Mouse (Mus musculus) heart, postnatal 14 days (tissue): ENCODE data around the gene Akap13. TPM values are rescaled to one million over a fixed set of nuclear protein-coding genes. Genes with fewer than 3 reads are reported as not detected.
A peak's percentile ranks its signal among the peaks of the same experiment; 100 is the strongest.
"Not testable (repeated sequence)": the region's sequence is repeated elsewhere in the genome, so short reads cannot be mapped to it uniquely, and the experiment has no call there.

Experiments
- DNase-seq, 2 experiments: peaks; one replicate each; pipeline ENCODE4 v3.0.0; 2021 to 2022
- intact Hi-C: fragments of 180-260 bp; cut with DNase I; formaldehyde crosslinking; loops from one replicate; pipeline ENCODE4 v1.15.1; 2025
- total RNA-seq, 2 experiments: library from RNA; stranded (reverse); gene quantifications; 2 replicates each; pipeline ENCODE4 v1.2.3; 2021

The Akap13 gene
- total RNA-seq, 2 experiments from 2014 or later: 76.2 to 80.5 TPM

DNA sequence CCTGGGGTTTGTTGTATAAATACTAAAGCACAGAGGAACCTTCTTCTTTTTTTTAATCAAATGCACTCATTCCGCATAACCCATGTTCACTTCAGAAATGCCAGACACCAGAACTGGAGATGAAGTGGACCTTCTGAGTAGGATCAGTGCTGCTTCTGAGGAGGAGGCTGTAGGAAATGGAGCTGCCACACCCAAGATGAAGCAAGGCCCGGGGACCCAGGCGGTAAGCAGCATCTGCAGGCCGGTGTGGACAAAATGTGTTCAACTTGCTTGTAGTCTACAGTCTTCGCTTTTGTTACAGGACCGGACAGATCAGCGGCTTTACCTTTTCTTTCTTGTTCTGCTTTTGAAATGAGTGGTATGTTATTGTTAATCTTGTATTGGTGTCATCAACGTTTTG lies 159.5 kb downstream of the Akap13 start:
- DNase-seq: no peak
- intact Hi-C loops: loop anchor here (5.0 kb wide), 3 partner anchors 38 to 218 kb away; partner anchors contain the start of gene Akap13

- DNase-seq, intact Hi-C loops: not testable (repeated sequence)
Observed at GRCm38 (mm10) chr7:75617246-75617645, 161.9 kb downstream of the Akap13 start.

- intact Hi-C loops: no loop called here
Observed at GRCm38 (mm10) chr7:75618699-75619098, 163.4 kb downstream of the Akap13 start.

DNA sequence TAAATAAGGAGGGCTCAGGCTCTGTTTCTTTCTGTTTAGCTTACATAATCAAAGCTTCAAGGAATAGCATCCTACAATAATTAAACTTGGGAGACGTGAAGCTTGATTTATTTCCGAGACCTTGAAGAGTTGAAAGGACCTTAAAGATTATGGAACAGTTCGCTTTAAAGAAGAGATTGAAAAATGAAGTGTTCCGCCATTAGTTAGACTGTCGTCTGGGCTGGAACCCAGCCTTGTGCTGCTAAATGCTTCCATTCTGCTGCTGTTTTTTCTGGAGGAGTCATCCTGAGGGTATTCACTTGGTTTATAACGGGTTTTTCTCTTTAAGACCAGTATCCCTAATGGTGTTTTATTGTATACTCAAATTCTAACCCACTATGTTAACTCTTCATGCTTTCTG lies 164.5 kb downstream of the Akap13 start:
- no peak for DNase-seq
- intact Hi-C loops: no loop called here

More at GRCm38 (mm10) chr7:75618699-75619098, 163.4 kb downstream of the Akap13 start:
- DNase-seq: no peak

DNA sequence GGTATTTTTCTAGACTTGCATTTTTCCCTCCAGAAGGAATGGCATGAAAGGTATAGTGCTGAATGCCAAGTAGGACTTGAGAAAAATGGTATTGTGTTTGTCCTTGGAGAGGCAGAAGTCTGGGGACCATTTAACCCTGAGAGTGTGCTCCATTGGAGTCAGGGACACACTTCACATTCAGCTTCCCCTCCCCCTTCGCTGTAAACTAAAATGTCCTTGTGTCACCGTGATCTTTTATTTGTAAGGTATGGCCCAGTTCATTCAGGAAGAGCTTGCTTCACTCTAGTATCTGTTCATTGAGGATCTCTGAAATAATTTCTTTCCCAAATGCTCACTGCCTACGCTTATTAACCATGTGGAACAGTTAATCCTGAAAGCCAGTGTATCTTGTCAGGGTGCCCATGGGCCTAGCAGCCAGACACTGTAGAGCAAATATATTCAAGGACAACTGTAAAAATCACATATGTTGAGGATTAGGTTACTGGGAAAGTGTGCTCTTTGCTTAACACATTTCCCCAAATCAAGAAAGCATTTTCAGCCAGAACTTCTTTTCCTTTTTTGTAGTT lies 165.1 kb downstream of the Akap13 start:
- DNase-seq: no peak
- intact Hi-C loops: no loop called here

DNA sequence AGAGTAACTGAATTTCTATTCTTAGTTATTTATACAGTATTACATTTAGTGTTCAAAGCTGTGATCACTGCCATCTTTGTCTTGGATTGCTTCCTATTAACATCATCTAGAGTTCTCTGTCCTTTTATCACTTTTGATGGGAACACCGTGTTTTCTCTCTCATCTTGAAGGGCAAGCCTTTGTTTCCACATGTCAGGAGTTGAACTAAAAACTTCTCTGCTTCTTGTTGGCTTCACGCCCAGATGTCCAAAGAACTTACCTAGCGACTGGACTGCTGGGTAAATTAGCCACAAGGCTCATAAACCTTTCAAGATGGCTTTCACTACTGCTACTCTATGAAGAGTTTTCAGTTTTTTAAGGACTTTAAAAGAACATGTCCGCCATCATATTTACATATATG lies 165.6 kb downstream of the Akap13 start:
- intact Hi-C loops: no loop called here
- no peak for DNase-seq

DNA sequence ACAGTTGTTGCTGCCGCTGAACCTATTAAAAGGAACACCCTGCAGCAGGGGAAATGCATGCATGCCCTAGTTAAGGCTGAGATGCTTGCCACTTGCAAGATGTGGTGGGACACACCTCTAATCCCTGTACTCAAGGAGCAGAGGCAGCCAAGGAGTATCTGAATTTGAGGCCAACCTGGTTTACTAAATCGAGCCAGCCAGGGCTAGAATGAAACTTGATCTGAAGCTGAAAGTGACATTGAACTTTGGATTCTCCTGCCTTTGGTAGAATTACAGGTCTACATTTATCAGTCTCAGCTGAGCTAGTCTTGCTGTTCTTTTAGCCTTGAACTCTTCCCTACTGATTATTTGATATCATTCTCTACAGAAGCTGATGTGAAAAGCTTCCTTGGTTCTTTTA lies 172.5 kb downstream of the Akap13 start:
- DNase-seq: no peak
- intact Hi-C loops: no loop called here

GRCm38 (mm10) chr7:75629669-75630068 lies 174.3 kb downstream of the Akap13 start:
- intact Hi-C loops: no loop called here
- no peak for DNase-seq

DNA sequence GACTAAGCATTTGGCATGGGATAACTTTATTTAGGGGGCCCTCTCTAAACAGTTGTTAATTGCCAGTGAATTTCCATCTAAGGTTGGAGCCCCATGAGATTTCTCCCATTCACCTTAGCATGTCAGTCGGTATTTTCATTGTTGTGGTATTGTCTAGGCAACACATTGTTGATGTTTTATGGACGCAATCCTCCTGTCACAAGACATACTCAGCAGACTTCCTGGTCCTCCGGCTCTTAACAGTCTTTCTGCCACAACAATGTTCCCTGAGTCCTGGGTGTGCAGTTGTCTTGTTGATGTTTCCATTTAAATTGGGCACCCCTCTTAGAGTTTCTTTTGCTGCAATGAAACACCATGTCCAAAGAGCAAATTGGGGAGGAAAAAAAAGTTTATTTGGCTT lies 177.6 kb downstream of the Akap13 start:
- DNase-seq: no peak
- intact Hi-C loops: no loop called here

DNA sequence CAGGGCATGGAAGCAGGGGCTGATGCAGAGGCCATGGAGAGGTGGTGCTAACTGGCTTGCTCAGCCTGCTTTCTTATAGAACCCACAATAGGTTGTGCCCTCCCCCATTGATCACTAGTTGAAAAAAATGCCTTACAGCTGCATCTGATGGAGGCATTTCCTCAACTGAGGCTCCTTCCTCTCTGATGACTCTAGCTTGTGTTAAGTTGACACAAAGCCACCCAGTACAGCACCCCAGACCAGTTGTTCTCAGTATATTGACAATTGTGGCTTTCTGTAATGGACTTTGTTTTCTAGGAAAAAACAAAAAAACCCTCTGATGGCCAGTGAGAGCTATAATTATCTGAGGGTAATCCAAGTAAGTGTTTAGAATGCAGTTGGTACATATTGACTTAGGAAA lies 178.1 kb downstream of the Akap13 start:
- no peak for DNase-seq
- intact Hi-C loops: no loop called here

DNA sequence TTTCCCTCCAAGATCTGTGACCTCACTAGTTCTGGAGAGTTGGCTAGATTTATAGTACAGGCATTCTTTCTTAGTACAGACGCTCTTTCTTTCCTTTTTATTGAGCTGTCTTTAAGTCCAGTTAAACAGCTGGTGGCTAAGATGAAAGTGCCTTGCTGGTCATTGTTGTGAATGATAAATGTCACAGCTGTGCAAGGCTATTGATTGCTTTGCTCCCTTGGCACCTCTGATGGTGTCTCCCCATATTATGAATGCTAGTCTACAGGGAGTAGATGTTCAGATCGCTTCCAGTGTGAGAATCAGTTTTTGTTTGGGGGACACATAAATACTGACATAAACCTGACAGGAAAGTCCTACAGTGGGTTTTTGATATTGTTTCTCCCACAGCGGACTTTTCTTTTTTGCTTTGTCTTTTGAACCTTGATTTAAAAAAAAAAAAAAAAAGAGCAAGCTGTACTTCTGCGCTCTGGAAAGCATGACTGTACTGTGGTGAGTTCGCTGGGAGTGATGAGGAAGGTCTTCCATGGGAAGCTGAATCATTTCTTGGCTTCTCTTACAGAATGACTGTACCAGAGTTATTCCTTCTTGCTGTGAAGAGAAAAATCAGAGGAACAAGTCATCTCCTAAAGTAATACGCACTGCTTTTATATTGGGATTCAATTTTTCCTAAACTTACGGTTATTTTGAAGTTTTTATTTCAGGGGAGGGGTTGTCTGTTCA lies 178.6 kb downstream of the Akap13 start:
- DNase-seq: no peak
- intact Hi-C loops: no loop called here

DNA sequence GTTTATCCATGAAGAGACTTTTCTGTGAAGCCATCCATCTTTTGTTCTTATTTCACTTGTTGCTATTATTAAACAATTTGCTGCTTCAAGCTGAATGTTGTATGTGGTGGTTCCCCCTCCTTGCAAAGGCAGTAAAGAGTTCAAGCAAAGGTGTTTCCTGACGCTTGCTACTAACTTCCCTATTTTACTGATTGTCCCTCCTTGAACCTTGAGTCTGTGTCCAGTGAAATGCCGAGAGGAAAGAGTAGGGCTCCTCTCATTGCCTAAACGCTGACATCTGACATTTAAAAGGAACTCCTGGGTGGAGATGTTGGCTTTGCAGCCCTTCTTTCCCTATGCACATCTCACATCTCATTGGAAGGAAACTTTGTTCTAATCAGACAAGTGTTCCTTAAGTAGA lies 183.4 kb downstream of the Akap13 start:
- DNase-seq: no peak
- intact Hi-C loops: loop anchor here (2.0 to 5.0 kb wide), 2 partner anchors 26 to 59 kb away; no protein-coding TSS in a partner anchor

DNA sequence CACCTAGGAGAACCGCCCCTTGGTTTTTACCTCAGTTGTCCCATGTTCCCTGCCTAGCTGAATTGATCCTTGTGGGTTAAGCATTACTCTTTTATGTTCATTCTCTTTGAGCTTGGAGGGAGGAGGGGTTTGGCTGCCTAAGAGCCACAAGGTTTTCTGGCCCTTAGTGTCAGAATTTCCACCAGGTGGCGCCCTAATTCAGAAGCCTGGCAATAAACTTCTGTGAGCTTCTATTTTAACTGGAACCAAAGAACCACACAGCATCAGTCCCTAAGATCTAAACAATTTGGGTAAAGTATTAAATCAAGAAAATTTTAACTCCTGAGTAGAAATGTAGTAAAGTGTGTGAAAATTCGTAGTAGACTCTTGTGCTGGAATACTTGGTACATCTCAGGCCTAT lies 184.2 kb downstream of the Akap13 start:
- intact Hi-C loops: loop anchor here (2.0 to 5.0 kb wide), 2 partner anchors 27 to 58 kb away; no protein-coding TSS in a partner anchor
- DNase-seq: peak; percentile 84 to 90

DNA sequence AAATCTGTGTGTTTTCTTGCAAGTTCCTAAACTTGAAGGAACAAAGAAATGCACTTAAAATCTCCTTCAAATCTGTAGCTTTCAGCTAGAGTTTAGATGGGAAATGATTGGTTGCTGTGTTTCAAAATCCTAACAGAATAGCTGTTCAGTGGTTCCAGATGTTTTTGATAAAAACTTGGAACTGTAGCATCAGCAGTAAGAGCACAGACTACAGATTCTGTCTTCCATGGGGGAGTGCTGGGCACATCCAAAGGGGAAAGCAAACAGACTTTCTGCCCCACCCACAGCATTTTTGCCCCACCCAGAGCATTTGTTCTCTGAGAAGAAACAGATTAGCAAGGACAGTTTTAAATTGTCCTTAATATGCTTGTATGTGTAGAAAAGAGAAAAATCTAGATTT lies 184.7 kb downstream of the Akap13 start:
- intact Hi-C loops: loop anchor here (2.0 to 5.0 kb wide), 4 partner anchors 47 to 97 kb away; no protein-coding TSS in a partner anchor
- DNase-seq: no peak

DNA sequence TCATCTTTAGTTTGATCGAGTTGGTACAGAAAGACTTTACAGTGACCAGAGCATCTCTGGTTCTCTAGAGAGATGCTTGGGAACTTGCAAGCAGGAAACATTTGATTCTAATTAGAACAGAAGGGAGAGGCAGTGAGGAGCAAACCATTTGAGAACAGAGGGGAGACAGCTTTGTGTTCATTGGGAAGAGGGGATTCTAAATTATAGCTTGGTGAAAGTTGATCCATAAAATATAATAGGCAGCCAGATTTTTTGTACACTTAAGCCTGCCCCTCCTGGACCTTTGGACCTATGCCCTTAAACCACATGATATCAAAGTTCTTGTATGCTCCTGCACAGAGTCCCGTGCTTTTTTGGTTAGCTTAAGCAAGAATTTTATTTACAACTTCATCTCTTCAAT lies 185.3 kb downstream of the Akap13 start:
- intact Hi-C loops: loop anchor here (2.0 to 5.0 kb wide), 4 partner anchors 47 to 97 kb away; no protein-coding TSS in a partner anchor
- DNase-seq: no peak

GRCm38 (mm10) chr7:75641415-75642177 lies 186.3 kb downstream of the Akap13 start:
- no peak for DNase-seq
- intact Hi-C loops: loop anchor here (2.0 to 5.0 kb wide), 4 partner anchors 46 to 96 kb away; no protein-coding TSS in a partner anchor

- intact Hi-C loops: loop anchor here (5.0 kb wide), 3 partner anchors 45 to 95 kb away; no protein-coding TSS in a partner anchor
Observed at GRCm38 (mm10) chr7:75642178-75642777, 186.9 kb downstream of the Akap13 start.

DNA sequence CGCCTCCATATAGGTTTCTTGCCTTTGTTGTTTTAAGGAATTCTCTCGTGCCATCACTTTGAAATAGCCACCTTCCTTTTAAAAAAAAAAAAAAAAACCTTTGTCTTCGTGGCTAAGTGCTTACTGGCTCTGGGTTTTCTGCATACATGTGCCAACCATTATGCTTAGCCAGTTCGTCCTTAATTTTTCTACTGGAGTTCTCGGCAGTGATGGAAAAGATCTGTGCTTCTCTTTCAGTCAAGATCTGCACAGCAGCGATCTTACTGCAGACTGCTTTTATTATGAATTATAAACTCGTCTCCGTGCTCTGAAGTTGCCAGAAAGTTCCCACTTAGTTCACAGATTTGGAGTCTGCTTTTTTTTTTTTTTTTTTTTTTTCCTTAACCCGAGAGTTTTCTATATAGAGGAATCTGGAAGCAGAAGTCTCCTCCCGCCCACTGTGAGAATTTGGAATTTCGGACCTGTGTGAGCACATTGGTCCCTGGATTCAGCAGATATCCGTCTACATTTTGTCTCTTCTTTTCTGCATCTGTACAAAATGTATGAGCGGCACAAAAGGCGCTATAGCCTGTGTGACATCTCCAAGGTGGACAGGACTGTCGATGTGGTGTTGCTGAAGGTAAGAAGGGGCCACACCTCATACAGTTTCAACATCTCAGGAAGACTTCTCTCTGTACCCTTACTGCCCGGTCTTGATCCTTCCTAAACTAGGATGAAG lies 187.7 kb downstream of the Akap13 start:
- intact Hi-C loops: loop anchor here (5.0 kb wide), 3 partner anchors 44 to 94 kb away; no protein-coding TSS in a partner anchor
- no peak for DNase-seq

More at GRCm38 (mm10) chr7:75642178-75642777, 186.9 kb downstream of the Akap13 start:
- DNase-seq: peak; percentile 58 to 66

DNA sequence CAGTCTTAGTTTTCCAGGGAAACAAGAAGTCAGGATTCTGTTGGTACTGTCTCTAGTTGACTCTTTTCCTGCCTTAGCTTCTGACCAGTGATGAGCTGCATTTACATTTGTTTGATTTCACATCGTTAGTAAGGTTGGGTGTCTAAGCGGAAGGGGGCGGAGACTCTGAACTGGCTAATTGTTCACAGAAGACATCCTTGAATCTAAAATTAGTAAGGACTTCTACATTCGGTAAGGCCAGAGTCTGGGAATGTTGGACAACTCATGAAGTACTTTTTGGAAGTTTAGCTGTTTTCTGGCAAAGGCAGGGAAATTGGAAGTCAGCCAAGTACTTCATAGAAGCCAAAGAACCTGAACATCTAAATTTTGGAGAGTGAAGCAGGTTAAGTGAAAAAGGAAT lies 188.7 kb downstream of the Akap13 start:
- peak in 1 of 2 experiments; percentile 43 for DNase-seq
- intact Hi-C loops: loop anchor here (5.0 kb wide), 3 partner anchors 43 to 93 kb away; no protein-coding TSS in a partner anchor

GRCm38 (mm10) chr7:75644585-75644984 lies 189.3 kb downstream of the Akap13 start:
- no peak for DNase-seq
- intact Hi-C loops: loop anchor here (5.0 kb wide), 3 partner anchors 43 to 93 kb away; no protein-coding TSS in a partner anchor
